Mouse (Mus musculus) G1E-ER4 (cell line): Measurements from ENCODE around the gene Sun3. TPM values are rescaled to one million over a fixed set of nuclear protein-coding genes. Genes with fewer than 3 reads are reported as not detected.

ENCODE experiments used
- GATA1 ChIP-seq: IDR thresholded peaks from one replicate; pipeline ENCODE4 v1.8.0; 2012; ENCODE audit warnings: low read length, inconsistent platforms
- polyA plus RNA-seq: library from polyadenylated mRNA; stranded (reverse); fragments of >175 nt; gene quantifications from 2 replicates; pipeline ENCODE4 v1.2.3, GENCODE M21; 2012

Sun3 gene
- polyA plus RNA-seq, 1 experiment: not detected

- TF ChIP-seq GATA1: no peak
Measured at GRCm38 (mm10) chr11:9011348-9011747, 37.4 kb downstream of the Sun3 start.

GRCm38 (mm10) chr11:9010853-9011339, 37.9 kb downstream of the Sun3 start, which contains the start of gene Hus1:
Gene Hus1, minus strand, starts transcription at chr11:9011191.
- no peak for TF ChIP-seq GATA1

- TF ChIP-seq GATA1: no peak
Measured at GRCm38 (mm10) chr11:9010416-9010815, 38.4 kb downstream of the Sun3 start.

GRCm38 (mm10) chr11:9008761-9009160, 40.0 kb downstream of the Sun3 start:
- no peak for TF ChIP-seq GATA1

- no peak for TF ChIP-seq GATA1
Measured at GRCm38 (mm10) chr11:8988084-8988483, 60.7 kb downstream of the Sun3 start.

- TF ChIP-seq GATA1: no peak
Measured at GRCm38 (mm10) chr11:8986058-8986457, 62.7 kb downstream of the Sun3 start.

- TF ChIP-seq GATA1: no peak
Measured at GRCm38 (mm10) chr11:8983237-8983861, 65.4 kb downstream of the Sun3 start.

- TF ChIP-seq GATA1: no peak
Measured at GRCm38 (mm10) chr11:8978154-8978553, 70.6 kb downstream of the Sun3 start.

- TF ChIP-seq GATA1: no peak
Measured at GRCm38 (mm10) chr11:8973166-8973565, 75.6 kb downstream of the Sun3 start, which contains the start of gene Pkd1l1. Gene Pkd1l1, minus strand, starts transcription at chr11:8973266.

GRCm38 (mm10) chr11:8972093-8972492, 76.7 kb downstream of the Sun3 start:
- no peak for TF ChIP-seq GATA1

GRCm38 (mm10) chr11:8970509-8970908, 78.3 kb downstream of the Sun3 start:
- TF ChIP-seq GATA1: peak; percentile 75

- no peak for TF ChIP-seq GATA1
Measured at GRCm38 (mm10) chr11:8968094-8968493, 80.7 kb downstream of the Sun3 start.

Other genes starting within 250 kb of the Sun3 start
- not detected in 2 replicates for gene Pkd1l1, start 75.7 kb downstream of the Sun3 start, polyA plus RNA-seq
- 7.3 and 11.6 TPM in 2 replicates for gene Hus1, start 37.8 kb downstream of the Sun3 start, polyA plus RNA-seq
- gene Gm11992, start 397 bp downstream of the Sun3 start, polyA plus RNA-seq: 0.10 and 0.11 TPM in 2 replicates
- 0.67 and 0.72 TPM in 2 replicates for gene Upp1, start 69.1 kb upstream of the Sun3 start, polyA plus RNA-seq
- gene Abca13, start 143.0 kb upstream of the Sun3 start, polyA plus RNA-seq: not detected in 2 replicates